Mouse (Mus musculus) midbrain, embryonic 11.5 days (tissue): ENCODE measurements around the gene Gstp3. TPM values are rescaled to one million over a fixed set of nuclear protein-coding genes. Genes with fewer than 3 reads are reported as not detected.
A peak's percentile ranks its signal among the peaks of the same experiment; 100 is the strongest.

Experiments used
- ATAC-seq: fragments of 200-750 bp; cut with Nextera tagmentation; 2 replicates; pipeline ENCODE4 v1.8.0; 2017; ENCODE audit warnings: moderate TSS enrichment, moderate library complexity; ENCODE audit not compliant: low FRiP score
- DNase-seq: peaks from one replicate; pipeline ENCODE4 v3.0.0; 2015; ENCODE audit warnings: low spot score; ENCODE audit errors: missing footprints
- H3K27ac ChIP-seq: fragments of 300-500 bp; sonication (generic); 2 replicates; pipeline ENCODE4 v1.5.1; 2014; ENCODE audit warnings: low read depth, low read length
- H3K27me3 ChIP-seq: fragments of 300-500 bp; sonication (generic); 2 replicates; pipeline ENCODE4 v1.6.1; 2014; ENCODE audit warnings: mild to moderate bottlenecking, low read length, moderate library complexity, mixed read lengths; ENCODE audit not compliant: control insufficient read depth, insufficient read depth
- H3K36me3 ChIP-seq: fragments of 300-500 bp; sonication (generic); 2 replicates; pipeline ENCODE4 v1.6.1; 2014; ENCODE audit warnings: mild to moderate bottlenecking, low read length, moderate library complexity, mixed read lengths; ENCODE audit not compliant: control insufficient read depth, insufficient read depth
- H3K4me1 ChIP-seq: fragments of 300-500 bp; sonication (generic); 2 replicates; pipeline ENCODE4 v1.6.1; 2014; ENCODE audit warnings: low read length; ENCODE audit not compliant: control insufficient read depth, insufficient read depth
- H3K4me2 ChIP-seq: fragments of 300-500 bp; sonication (generic); 2 replicates; pipeline ENCODE4 v1.6.1; 2014; ENCODE audit warnings: mild to moderate bottlenecking, moderate library complexity
- H3K4me3 ChIP-seq: fragments of 300-500 bp; sonication (generic); 2 replicates; pipeline ENCODE4 v1.5.1; 2014; ENCODE audit warnings: low read depth, low read length
- H3K9ac ChIP-seq: fragments of 300-500 bp; sonication (generic); 2 replicates; pipeline ENCODE4 v1.6.1; 2014; ENCODE audit warnings: low read length
- H3K9me3 ChIP-seq: fragments of 300-500 bp; sonication (generic); 2 replicates; pipeline ENCODE4 v1.6.1; 2016; ENCODE audit warnings: low read length; ENCODE audit not compliant: control insufficient read depth
- WGBS: fragments of 180-500 bp; shearing (Covaris S2); extraction: QIAGEN DNeasy Blood & Tissue Kit; methylation state at CpG from one replicate; pipeline ENCODE4 v1.1.7; 2014; 5-methylcytosine and 5-hydroxymethylcytosine counted together
- polyA plus RNA-seq: library from polyadenylated mRNA; unstranded; fragments of >200 nt; fragmentation: Nextera tagmentation; extraction: Ambion mirVana; gene quantifications from 2 replicates; pipeline ENCODE4 v1.2.1, GENCODE M21; 2014

The Gstp3 gene
- not detected in 2 replicates for polyA plus RNA-seq

- no peaks in the 10 kb centered on the region for H3K9me3 ChIP-seq
- H3K27ac ChIP-seq, result no peak within 1 kb of the TSS
- 84% methylated on average over 15 of the region's 15 CpGs for WGBS
- DNase-seq (no peak), ATAC-seq (no peak)
- H3K4me1 ChIP-seq, result no peaks in the 10 kb centered on the region
- H3K4me3 ChIP-seq, result no peak within 1 kb of the TSS
- no peak within 1 kb of the TSS for H3K9ac ChIP-seq
- no peak within 1 kb of the TSS for H3K4me2 ChIP-seq
- H3K36me3 ChIP-seq, result no peaks in the 10 kb centered on the region
- no peaks in the 10 kb centered on the region for H3K27me3 ChIP-seq
Observed at GRCm38 (mm10) chr19:4059069-4059740, at the start of gene Gstp3. Gene Gstp3 (minus strand): TSS chr19:4059569.

GRCm38 (mm10) chr19:4108535-4108934, 49.2 kb upstream of the Gstp3 start:
- ATAC-seq (no peak), DNase-seq (no peak)
- Histone ChIP-seq H3K36me3 (no peaks in the 10 kb centered on the region), H3K27me3 (no peaks in the 10 kb centered on the region), H3K27ac (no peak overlapping the region), H3K9me3 (no peaks in the 10 kb centered on the region), H3K4me3 (no peak overlapping the region), H3K4me2 (no peak overlapping the region), H3K9ac (no peak overlapping the region), H3K4me1 (no peaks in the 10 kb centered on the region)
- WGBS, result 88% methylated on average over 9 of the region's 9 CpGs

GRCm38 (mm10) chr19:4106654-4107053, 47.3 kb upstream of the Gstp3 start:
- H3K27ac ChIP-seq, result no peak overlapping the region
- ATAC-seq, result no peak
- no peak overlapping the region for H3K9ac ChIP-seq
- no peak overlapping the region for H3K4me3 ChIP-seq
- H3K9me3 ChIP-seq, result no peaks in the 10 kb centered on the region
- no peaks in the 10 kb centered on the region for H3K36me3 ChIP-seq
- H3K4me2 ChIP-seq, result no peak overlapping the region
- H3K4me1 ChIP-seq, result no peaks in the 10 kb centered on the region
- WGBS, result 95% methylated on average over 14 of the region's 14 CpGs
- no peak for DNase-seq
- H3K27me3 ChIP-seq, result peaks cover 5% of the 10 kb centered on the region

- Histone ChIP-seq H3K4me1 (peaks cover 17% of the 10 kb centered on the region), H3K4me3 (no peak overlapping the region), H3K27ac (no peak overlapping the region), H3K36me3 (no peaks in the 10 kb centered on the region), H3K9ac (no peak overlapping the region), H3K27me3 (peaks cover 20% of the 10 kb centered on the region), H3K4me2 (no peak overlapping the region), H3K9me3 (no peaks in the 10 kb centered on the region)
- ATAC-seq, result no peak
- WGBS, result 94% methylated on average over 16 of the region's 16 CpGs
- DNase-seq, result no peak
Observed at GRCm38 (mm10) chr19:4104675-4105194, 45.4 kb upstream of the Gstp3 start.

GRCm38 (mm10) chr19:4103792-4104191, 44.4 kb upstream of the Gstp3 start:
- 76% methylated on average over 3 of the region's 3 CpGs for WGBS
- DNase-seq, result no peak

GRCm38 (mm10) chr19:4103294-4103693, 43.9 kb upstream of the Gstp3 start:
- Histone ChIP-seq H3K36me3 (no peaks in the 10 kb centered on the region), H3K4me1 (peaks cover 23% of the 10 kb centered on the region), H3K27me3 (peaks cover 21% of the 10 kb centered on the region), H3K4me3 (no peak overlapping the region), H3K27ac (no peak overlapping the region), H3K4me2 (no peak overlapping the region), H3K9ac (no peak overlapping the region), H3K9me3 (no peaks in the 10 kb centered on the region)
- ATAC-seq (no peak), DNase-seq (no peak)
- WGBS, result 92% methylated on average over 18 of the region's 18 CpGs

More at GRCm38 (mm10) chr19:4103792-4104191, 44.4 kb upstream of the Gstp3 start:
- Histone ChIP-seq H3K36me3 (no peaks in the 10 kb centered on the region), H3K27ac (no peak overlapping the region), H3K4me1 (peaks cover 23% of the 10 kb centered on the region), H3K9me3 (no peaks in the 10 kb centered on the region), H3K9ac (no peak overlapping the region), H3K27me3 (peaks cover 21% of the 10 kb centered on the region), H3K4me3 (no peak overlapping the region), H3K4me2 (no peak overlapping the region)
- no peak for ATAC-seq

GRCm38 (mm10) chr19:4102626-4103025, 43.3 kb upstream of the Gstp3 start:
- H3K9ac ChIP-seq, result no peak overlapping the region
- peaks cover 26% of the 10 kb centered on the region for H3K4me1 ChIP-seq
- ATAC-seq (no peak), DNase-seq (peak; percentile 37)
- H3K27ac ChIP-seq, result no peak overlapping the region
- no peak overlapping the region for H3K4me3 ChIP-seq
- H3K4me2 ChIP-seq, result no peak overlapping the region
- no peaks in the 10 kb centered on the region for H3K36me3 ChIP-seq
- no peaks in the 10 kb centered on the region for H3K9me3 ChIP-seq
- H3K27me3 ChIP-seq, result peaks cover 21% of the 10 kb centered on the region
- WGBS, result 93% methylated on average over 12 of the region's 12 CpGs

GRCm38 (mm10) chr19:4102049-4102448, 42.7 kb upstream of the Gstp3 start:
- 89% methylated on average over 2 of the region's 2 CpGs for WGBS
- Histone ChIP-seq H3K27me3 (peaks cover 21% of the 10 kb centered on the region), H3K4me1 (peaks cover 28% of the 10 kb centered on the region), H3K9me3 (no peaks in the 10 kb centered on the region), H3K36me3 (no peaks in the 10 kb centered on the region), H3K4me3 (no peak overlapping the region), H3K27ac (no peak overlapping the region), H3K9ac (no peak overlapping the region), H3K4me2 (no peak overlapping the region)
- no peak for DNase-seq
- ATAC-seq, result no peak

GRCm38 (mm10) chr19:4101466-4101865, 42.1 kb upstream of the Gstp3 start:
- Histone ChIP-seq H3K4me1 (peaks cover 28% of the 10 kb centered on the region), H3K36me3 (no peaks in the 10 kb centered on the region), H3K4me3 (peak overlapping the region; percentile 45), H3K27me3 (peaks cover 21% of the 10 kb centered on the region), H3K9me3 (no peaks in the 10 kb centered on the region), H3K4me2 (peak overlapping the region; percentile 90), H3K27ac (no peak overlapping the region), H3K9ac (peak overlapping the region; percentile 65)
- WGBS, result 58% methylated on average over 6 of the region's 6 CpGs
- ATAC-seq (no peak), DNase-seq (no peak)
